Mouse (Mus musculus) gastrocnemius, postnatal 25 days (tissue): Measurements from ENCODE around the gene Tollip. TPM values are rescaled to one million over a fixed set of nuclear protein-coding genes. Genes with fewer than 3 reads are reported as not detected.
"Not testable (repeated sequence)": the region's sequence is repeated elsewhere in the genome, so short reads cannot be mapped to it uniquely, and the experiment has no call there.

ENCODE experiments used
- DNase-seq: peaks from one replicate; pipeline ENCODE4 v3.0.0; 2022
- total RNA-seq, 2 experiments: library from RNA; stranded (reverse); gene quantifications; 1 replicate in 1 of 2; 2 replicates in 1 of 2; pipeline ENCODE4 v1.2.3; 2021

Tollip gene
- total RNA-seq, 2 experiments from 2014 or later, result 26.3 to 28.5 TPM

- no peak for DNase-seq
These were observed 16.0 kb upstream of the Tollip start for GRCm38 (mm10) chr7:141934128-141934898.

- no peak for DNase-seq
These were observed 10.3 kb upstream of the Tollip start for GRCm38 (mm10) chr7:141928642-141929041.

GRCm38 (mm10) chr7:141924917-141925316 lies 6.6 kb upstream of the Tollip start:
- peak; percentile 34 for DNase-seq

- not testable (repeated sequence) for DNase-seq
These were observed 5.8 kb upstream of the Tollip start for GRCm38 (mm10) chr7:141924121-141924520.

DNA sequence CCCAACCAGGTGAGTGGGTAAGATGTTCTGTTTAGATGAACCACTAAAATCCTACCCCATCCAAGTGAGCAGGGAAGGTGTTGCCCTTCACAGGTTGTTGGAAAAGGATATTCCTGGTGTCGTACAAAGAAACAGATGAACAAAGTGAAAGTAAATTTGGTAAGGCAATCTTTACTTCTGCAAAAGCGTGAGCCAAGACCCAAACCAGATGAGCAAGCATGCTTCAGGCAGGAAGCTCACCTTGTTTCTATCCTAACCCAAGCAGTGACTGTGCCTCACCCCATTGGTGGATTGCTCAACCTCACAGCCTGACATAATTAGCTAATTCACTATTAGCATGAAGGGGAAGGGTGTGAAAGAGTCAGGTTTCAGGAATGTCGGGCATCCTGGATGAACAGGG lies 7.0 kb downstream of the Tollip start:
- DNase-seq, result no peak

DNA sequence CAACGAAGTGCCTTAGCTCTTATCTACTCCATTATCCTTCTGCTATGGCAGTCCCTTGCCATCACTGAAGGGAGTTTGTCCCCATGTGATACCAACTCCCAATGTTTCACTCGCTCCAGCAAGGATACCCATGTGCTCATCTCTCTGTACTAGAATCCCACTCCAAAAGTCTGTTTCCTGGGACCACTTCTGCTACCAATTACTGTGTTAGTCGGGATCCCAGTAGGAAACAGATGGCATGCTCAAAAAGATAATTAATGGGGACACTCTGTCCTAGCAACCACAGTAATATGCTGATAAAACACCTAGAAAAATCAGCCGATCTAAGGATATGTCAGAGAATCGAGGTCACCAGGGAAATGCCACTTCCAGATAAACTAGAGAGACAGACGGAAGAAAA lies 9.7 kb downstream of the Tollip start:
- no peak for DNase-seq

- DNase-seq, result no peak
These were observed 15.5 kb downstream of the Tollip start for GRCm38 (mm10) chr7:141902791-141903190.

- DNase-seq, result peak; percentile 99
These were observed 16.0 kb downstream of the Tollip start for GRCm38 (mm10) chr7:141902269-141902729.

DNA sequence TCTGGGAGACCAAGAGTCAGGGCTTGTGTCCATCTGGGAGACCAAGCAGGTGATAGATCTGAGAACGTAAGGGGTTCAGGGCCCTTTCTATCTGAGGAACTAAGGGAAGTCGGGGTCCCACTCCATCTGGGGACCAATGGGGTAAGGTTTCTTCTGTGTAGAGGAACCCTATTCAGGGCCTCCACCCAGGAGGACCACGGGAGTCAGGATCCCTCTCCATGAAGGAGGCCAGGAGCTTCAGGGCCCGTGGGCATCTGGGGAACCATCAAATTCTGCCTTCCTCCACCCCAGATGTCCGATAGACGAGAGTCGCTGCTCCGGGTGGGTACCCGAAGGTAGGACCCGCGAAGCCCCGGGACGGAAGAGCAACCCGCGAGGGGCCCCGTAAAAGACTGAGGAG lies 16.5 kb downstream of the Tollip start:
- no peak for DNase-seq

DNA sequence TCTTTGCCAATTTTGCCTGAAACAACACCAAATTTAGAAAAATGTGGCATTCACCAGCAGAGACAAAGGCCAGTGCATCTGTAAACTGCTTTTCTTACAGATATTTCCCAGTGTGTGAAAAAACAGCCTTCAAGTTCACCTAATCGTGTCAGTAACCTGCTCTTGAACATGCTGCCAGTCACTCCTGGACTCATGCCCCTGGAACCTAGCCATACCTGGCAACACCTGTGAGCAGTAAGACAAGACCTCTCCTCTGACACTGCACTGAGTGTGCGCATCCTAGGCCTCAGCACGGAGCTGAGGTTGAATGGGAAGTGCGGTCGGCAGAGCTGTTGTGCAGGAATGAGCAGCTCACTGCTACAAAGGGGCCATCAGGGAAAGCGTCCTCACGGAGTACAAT lies 26.2 kb downstream of the Tollip start:
- no peak for DNase-seq

DNA sequence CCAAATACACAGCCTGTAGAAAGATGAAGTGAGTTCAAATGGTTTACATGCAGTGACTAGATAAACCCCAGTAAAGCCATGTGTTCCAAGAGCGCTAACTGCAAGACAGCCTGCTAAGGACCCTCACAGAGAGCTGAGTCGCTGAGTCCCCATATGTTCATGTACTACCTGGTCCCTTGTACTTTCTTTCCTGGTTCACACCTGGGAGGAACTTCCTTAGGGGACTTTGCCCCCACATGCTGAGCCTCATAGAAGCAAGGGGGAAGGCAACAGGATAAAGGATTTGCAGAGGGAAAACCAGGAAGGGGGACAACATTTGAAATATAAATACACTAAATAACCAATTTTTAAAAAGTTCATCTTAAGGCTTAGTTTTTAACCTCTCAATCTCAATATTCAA lies 39.5 kb downstream of the Tollip start:
- DNase-seq, result no peak

DNA sequence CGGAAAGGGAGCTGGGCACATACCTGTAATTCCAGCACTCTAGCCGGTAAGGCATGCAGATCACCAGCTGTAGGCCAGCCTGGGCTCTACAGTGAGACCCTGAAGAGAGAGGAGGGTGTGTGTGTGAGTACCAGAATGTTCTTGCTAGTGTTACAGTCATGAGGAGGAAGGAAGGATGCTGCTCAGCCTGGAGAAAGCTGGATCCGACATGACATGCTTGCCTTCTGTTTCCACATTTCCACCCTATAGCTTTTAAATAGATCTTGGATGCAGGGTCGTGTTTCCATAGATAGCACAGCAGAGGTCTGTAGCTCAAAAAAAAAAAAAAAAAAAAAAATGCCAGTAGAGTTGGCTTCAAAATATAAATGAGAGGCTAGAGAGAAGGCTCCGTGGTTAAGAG lies 43.4 kb downstream of the Tollip start:
- DNase-seq, result no peak

GRCm38 (mm10) chr7:141870553-141870952 lies 47.8 kb downstream of the Tollip start:
- DNase-seq, result no peak

DNA sequence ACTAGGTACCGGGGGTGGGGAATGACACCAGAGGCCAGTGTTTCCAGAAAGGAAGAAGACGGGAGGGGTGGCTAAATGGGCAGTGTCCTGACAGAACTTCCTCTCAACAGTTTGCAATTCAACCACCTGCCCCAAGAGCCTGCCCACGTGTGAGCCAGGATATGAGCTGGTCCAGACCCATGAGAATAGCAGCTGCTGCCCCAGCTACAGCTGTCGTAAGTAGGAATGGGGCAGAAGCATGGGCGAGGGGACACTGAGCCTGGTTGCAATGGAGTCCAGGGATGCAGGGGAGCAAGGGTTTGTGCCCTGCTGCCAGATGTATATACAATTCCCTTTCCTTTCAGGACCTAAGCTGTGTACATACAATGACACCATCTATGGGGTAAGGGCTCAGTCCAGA lies 48.7 kb downstream of the Tollip start:
- no peak for DNase-seq

- DNase-seq, result no peak
These were observed 57.3 kb downstream of the Tollip start for GRCm38 (mm10) chr7:141861046-141861445.

DNA sequence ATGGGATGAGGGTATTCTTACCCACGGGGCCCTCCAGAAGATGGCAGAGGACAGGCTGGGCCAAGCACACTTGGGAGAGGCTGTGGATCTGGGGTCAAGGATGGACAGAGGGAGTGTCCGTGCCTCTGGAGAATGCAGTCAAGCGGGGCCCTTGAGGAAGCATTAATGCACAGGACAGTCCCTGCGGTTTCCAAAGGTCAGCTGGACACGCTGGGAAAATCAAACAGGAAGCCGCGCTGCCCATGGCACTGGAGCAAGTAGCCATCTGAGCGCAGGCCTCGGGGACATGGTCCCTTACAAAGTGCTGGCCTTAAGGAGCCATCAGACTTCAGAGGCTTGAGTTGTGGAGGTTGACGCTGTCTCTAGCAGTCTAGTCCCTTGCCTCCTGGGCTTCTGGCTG lies 78.0 kb downstream of the Tollip start:
- no peak for DNase-seq

GRCm38 (mm10) chr7:141838779-141839178 lies 79.5 kb downstream of the Tollip start, which contains the start of gene Muc5b:
Gene Muc5b, plus strand, starts transcription at chr7:141839070.
- DNase-seq, result no peak

GRCm38 (mm10) chr7:141836423-141836822 lies 81.9 kb downstream of the Tollip start:
- DNase-seq, result no peak

DNA sequence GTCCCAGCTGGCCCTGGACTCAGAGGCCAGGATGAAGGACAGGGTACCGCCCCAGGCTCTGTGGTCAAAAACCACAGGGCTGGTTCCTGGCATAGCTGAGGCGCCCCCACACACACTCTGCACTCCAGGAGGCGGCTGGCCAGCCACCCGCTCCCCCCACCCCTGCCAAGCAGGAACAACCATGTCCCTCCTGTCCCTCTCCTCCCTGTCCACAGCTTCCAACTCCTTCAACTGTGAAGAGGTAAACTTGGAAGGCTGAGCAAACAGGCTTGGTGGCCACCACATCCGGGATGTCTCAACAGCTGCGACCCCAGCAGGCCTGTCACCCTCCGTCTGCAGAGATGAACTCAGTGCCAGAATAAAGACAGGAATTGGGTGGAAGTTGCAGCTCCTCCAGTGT lies 82.4 kb downstream of the Tollip start:
- DNase-seq, result no peak

Other genes with a start within 250 kb of the Tollip start
- gene Muc2, start 228.2 kb downstream of the Tollip start, total RNA-seq, result under 1 TPM in 1 of 2 experiments, not detected in 1; 0.10 TPM
- not detected for gene Muc5ac, start 129.5 kb downstream of the Tollip start, total RNA-seq
- not detected for gene Muc5b, start 79.4 kb downstream of the Tollip start, total RNA-seq
- under 1 TPM; 0.11 to 0.26 TPM for gene Brsk2, start 31.2 kb upstream of the Tollip start, total RNA-seq
- gene Mob2, start 142.6 kb upstream of the Tollip start, total RNA-seq, result 10 to 100 TPM; 37.8 to 42.9 TPM
- gene Dusp8, start 177.3 kb upstream of the Tollip start, total RNA-seq, result 10 to 100 TPM; 16.8 to 46.3 TPM
- not detected for gene Gm45618, start 202.2 kb upstream of the Tollip start, total RNA-seq
- not detected for gene Gm39115, start 217.5 kb upstream of the Tollip start, total RNA-seq
- gene Gm45337, start 226.1 kb upstream of the Tollip start, total RNA-seq, result not detected
- not detected for gene Gm29735, start 238.6 kb upstream of the Tollip start, total RNA-seq
- gene Gm4553, start 247.2 kb upstream of the Tollip start, total RNA-seq, result not detected